Mouse (Mus musculus) v-Abl transformed pro-B cells (cell line): Measurements from ENCODE around the gene Olfr557.

Source experiments
- in situ Hi-C, 2 experiments: fragments of 400-800 bp; cut with MboI; formaldehyde crosslinking; loops; one replicate each; pipeline ENCODE4 v1.15.1; 2025; ENCODE audit not compliant: unreplicated experiment in 2 of 2

The Olfr557 gene

GRCm38 (mm10) chr7:102695358-102696125 is at the start of gene Olfr557:
Gene Olfr557, plus strand, starts transcription at chr7:102695910.
- in situ Hi-C loops, result loop anchor here (5.0 to 25.0 kb wide), 4 partner anchors 183 to 1492 kb away; partner anchors contain the start of genes Olfr631 (in 1 of the 2), Olfr632 (in 1 of the 2), Olfr633 (in 1 of the 2) and Olfr648 (in 1 of the 2)

GRCm38 (mm10) chr7:102658523-102658922 is 37.2 kb upstream of the Olfr557 start, which contains the start of gene Olfr555:
Gene Olfr555, plus strand, starts transcription at chr7:102658823.
- in situ Hi-C loops, result no loop called here

- in situ Hi-C loops, result no loop called here
Measured at GRCm38 (mm10) chr7:102664599-102664998, 31.1 kb upstream of the Olfr557 start, which contains the start of gene Olfr556. Gene Olfr556, plus strand, starts transcription at chr7:102664899.

- in situ Hi-C loops, result no loop called here
Measured at GRCm38 (mm10) chr7:102665378-102665777, 30.3 kb upstream of the Olfr557 start.

GRCm38 (mm10) chr7:102676225-102676624 is 19.5 kb upstream of the Olfr557 start:
- in situ Hi-C loops, result loop anchor here in 1 of 2 experiments (25.0 kb wide), 2 partner anchors 1261 to 1511 kb away; partner anchors contain the start of genes Olfr631, Olfr632, Olfr633 and Olfr648

- in situ Hi-C loops, result loop anchor here in 1 of 2 experiments (25.0 kb wide), 2 partner anchors 1255 to 1505 kb away; partner anchors contain the start of genes Olfr631, Olfr632, Olfr633 and Olfr648
Measured at GRCm38 (mm10) chr7:102681916-102682315, 13.8 kb upstream of the Olfr557 start.

GRCm38 (mm10) chr7:102686944-102687501 is 8.7 kb upstream of the Olfr557 start, which contains the start of gene Trim68:
Gene Trim68, minus strand, starts transcription at chr7:102687327.
- in situ Hi-C loops, result loop anchor here in 1 of 2 experiments (25.0 kb wide), 2 partner anchors 1250 to 1500 kb away; partner anchors contain the start of genes Olfr631, Olfr632, Olfr633 and Olfr648

GRCm38 (mm10) chr7:102698461-102698860 is 2.8 kb downstream of the Olfr557 start:
- in situ Hi-C loops, result loop anchor here (5.0 to 25.0 kb wide), 4 partner anchors 186 to 1489 kb away; partner anchors contain the start of genes Olfr631 (in 1 of the 2), Olfr632 (in 1 of the 2), Olfr633 (in 1 of the 2) and Olfr648 (in 1 of the 2)

- in situ Hi-C loops, result no loop called here
Measured at GRCm38 (mm10) chr7:102701915-102702314, 6.2 kb downstream of the Olfr557 start, which contains the start of gene Olfr558. Gene Olfr558, plus strand, starts transcription at chr7:102702215.

GRCm38 (mm10) chr7:102718970-102719369 is 23.3 kb downstream of the Olfr557 start, which contains the start of gene Olfr33:
Gene Olfr33, minus strand, starts transcription at chr7:102719070.
- in situ Hi-C loops, result no loop called here

- in situ Hi-C loops, result no loop called here
Measured at GRCm38 (mm10) chr7:102727391-102727790, 31.7 kb downstream of the Olfr557 start, which contains the start of gene Olfr559. Gene Olfr559, minus strand, starts transcription at chr7:102727491.

GRCm38 (mm10) chr7:102733793-102734192 is 38.1 kb downstream of the Olfr557 start:
- in situ Hi-C loops, result no loop called here

GRCm38 (mm10) chr7:102737705-102738104 is 42.0 kb downstream of the Olfr557 start:
- in situ Hi-C loops, result no loop called here
